Mouse (Mus musculus): ENCODE data around the gene Spns1.

DNA sequence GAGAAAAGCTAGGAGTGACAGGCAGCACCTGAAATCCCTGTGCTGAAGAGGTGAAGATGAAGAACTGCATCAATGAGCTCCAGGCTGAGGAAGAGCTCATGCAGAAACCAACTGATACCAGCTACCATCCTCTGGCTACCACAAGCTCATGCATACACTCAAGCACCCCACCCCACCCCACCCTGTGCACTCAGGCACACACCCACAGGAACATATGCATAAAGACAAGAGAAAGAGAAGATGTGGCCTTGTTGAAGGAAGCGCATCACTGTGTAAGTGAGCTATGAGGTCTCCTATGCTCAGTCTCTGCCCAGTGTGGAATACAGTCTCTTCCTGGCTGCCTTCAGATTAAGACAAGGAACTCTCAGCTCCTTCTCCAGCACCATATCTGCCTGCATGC, 10.9 kb upstream of the Spns1 start:
- no peak for TF ChIP-seq CHD2 (IDR thresholded peaks at IDR 0.05; ENCODE audit: low read depth, low read length)
- no peak for TF ChIP-seq HCFC1 (IDR thresholded peaks at IDR 0.05; ENCODE audit: borderline replicate concordance, insufficient read depth, low read length)
